Mouse (Mus musculus): ENCODE data around the gene Phtf2. TPM values are rescaled to one million over a fixed set of nuclear protein-coding genes. Genes with fewer than 3 reads are reported as not detected.

Phtf2 gene
- polyA plus RNA-seq, 1 experiment = 14.1 TPM

- Histone ChIP-seq H3K4me3 (ENCODE audit: insufficient read depth, low read length) (no peak overlapping the region), H3K4me1 (ENCODE audit: control insufficient read depth, insufficient read depth, low read length) (peaks cover 15% of the 10 kb centered on the region), H3K27ac (ENCODE audit: insufficient read depth, low read depth, low read length) (no peak overlapping the region)
- TF ChIP-seq POLR2A (IDR thresholded peaks at IDR 0.05; ENCODE audit: borderline replicate concordance, low read depth, low read length) = no peak
- TF ChIP-seq CTCF (IDR thresholded peaks at IDR 0.05; ENCODE audit: low read depth, low read length) = no peak
Observed at GRCm38 (mm10) chr5:20873146-20873545, 8.8 kb downstream of the Phtf2 start.

DNA sequence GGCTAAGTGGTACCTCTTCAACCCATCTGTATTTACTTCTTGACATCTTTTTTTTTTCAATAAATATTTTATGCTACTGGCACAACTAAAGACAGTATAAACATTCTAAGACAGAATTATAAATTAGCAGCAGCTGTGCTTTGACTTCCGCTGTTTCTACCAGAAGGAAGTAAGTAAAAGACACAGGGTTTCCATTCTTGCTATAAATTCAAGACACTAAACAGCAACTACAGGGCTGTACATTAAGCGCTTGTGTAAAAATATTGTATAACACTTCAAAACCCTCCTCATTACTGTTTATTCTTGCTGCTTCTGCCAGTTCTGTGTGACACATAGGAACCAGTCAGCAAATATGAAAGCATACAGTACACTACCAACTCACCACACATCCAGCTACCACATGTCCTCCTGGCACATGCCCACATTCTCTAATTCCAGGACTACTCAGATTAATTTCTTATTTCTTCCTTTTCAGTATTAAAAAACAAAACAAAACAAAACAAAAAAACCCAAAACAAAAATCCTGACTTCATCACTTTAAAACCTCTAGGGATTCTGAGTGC is 16.6 kb downstream of the Phtf2 start:
- TF ChIP-seq CTCF (IDR thresholded peaks at IDR 0.05; ENCODE audit: low read depth, low read length) (no peak), POLR2A (IDR thresholded peaks at IDR 0.05; ENCODE audit: borderline replicate concordance, low read depth, low read length) (no peak)
- Histone ChIP-seq H3K27ac (ENCODE audit: insufficient read depth, low read depth, low read length) (peak overlapping the region; percentile 70), H3K4me1 (ENCODE audit: control insufficient read depth, insufficient read depth, low read length) (peaks cover 25% of the 10 kb centered on the region), H3K4me3 (ENCODE audit: insufficient read depth, low read length) (no peak overlapping the region)

- TF ChIP-seq POLR2A (IDR thresholded peaks at IDR 0.05; ENCODE audit: borderline replicate concordance, low read depth, low read length) (no peak), CTCF (IDR thresholded peaks at IDR 0.05; ENCODE audit: low read depth, low read length) (no peak)
- H3K27ac ChIP-seq (ENCODE audit: insufficient read depth, low read depth, low read length) = peak overlapping the region; percentile 65
- peaks cover 25% of the 10 kb centered on the region for H3K4me1 ChIP-seq (ENCODE audit: control insufficient read depth, insufficient read depth, low read length)
- 0 out of 2 replicates have a peak overlapping the region, but pooled peaks have one; percentile 1 for H3K4me3 ChIP-seq (ENCODE audit: insufficient read depth, low read length)
Observed at GRCm38 (mm10) chr5:20864216-20864969, 17.5 kb downstream of the Phtf2 start.

- Histone ChIP-seq H3K4me1 (ENCODE audit: control insufficient read depth, insufficient read depth, low read length) (peaks cover 25% of the 10 kb centered on the region), H3K27ac (ENCODE audit: insufficient read depth, low read depth, low read length) (no peak overlapping the region), H3K4me3 (ENCODE audit: insufficient read depth, low read length) (no peak overlapping the region)
- no peak for TF ChIP-seq POLR2A (IDR thresholded peaks at IDR 0.05; ENCODE audit: borderline replicate concordance, low read depth, low read length)
- TF ChIP-seq CTCF (IDR thresholded peaks at IDR 0.05; ENCODE audit: low read depth, low read length) = no peak
Observed at GRCm38 (mm10) chr5:20861901-20862300, 20.0 kb downstream of the Phtf2 start.

- H3K4me3 ChIP-seq (ENCODE audit: insufficient read depth, low read length) = no peak overlapping the region
- peak overlapping the region; percentile 53 for H3K27ac ChIP-seq (ENCODE audit: insufficient read depth, low read depth, low read length)
- H3K4me1 ChIP-seq (ENCODE audit: control insufficient read depth, insufficient read depth, low read length) = peaks cover 25% of the 10 kb centered on the region
- TF ChIP-seq CTCF (IDR thresholded peaks at IDR 0.05; ENCODE audit: low read depth, low read length) (no peak), POLR2A (IDR thresholded peaks at IDR 0.05; ENCODE audit: borderline replicate concordance, low read depth, low read length) (no peak)
Observed at GRCm38 (mm10) chr5:20860565-20860964, 21.4 kb downstream of the Phtf2 start.

DNA sequence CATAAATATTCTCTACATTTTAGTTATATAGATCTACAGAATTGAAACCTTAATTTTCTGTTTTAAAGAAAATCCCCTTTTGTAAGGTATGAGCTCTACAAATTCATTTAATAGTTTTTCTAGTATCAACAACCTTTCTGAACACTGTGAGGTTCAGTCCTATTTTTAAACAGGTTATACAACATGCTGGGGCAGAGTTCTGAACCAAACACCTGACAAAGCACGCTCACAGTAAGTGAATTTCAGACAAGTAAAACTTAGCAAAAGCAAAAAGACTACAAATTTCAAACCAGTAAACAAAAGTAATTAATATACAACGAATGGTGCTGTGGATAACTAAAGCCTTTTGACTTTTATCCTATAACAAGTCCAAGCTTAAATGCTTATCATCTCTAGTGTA is 23.5 kb downstream of the Phtf2 start:
- Histone ChIP-seq H3K27ac (ENCODE audit: insufficient read depth, low read depth, low read length) (no peak overlapping the region), H3K4me1 (ENCODE audit: control insufficient read depth, insufficient read depth, low read length) (peaks cover 14% of the 10 kb centered on the region), H3K4me3 (ENCODE audit: insufficient read depth, low read length) (no peak overlapping the region)
- TF ChIP-seq CTCF (IDR thresholded peaks at IDR 0.05; ENCODE audit: low read depth, low read length) = no peak
- no peak for TF ChIP-seq POLR2A (IDR thresholded peaks at IDR 0.05; ENCODE audit: borderline replicate concordance, low read depth, low read length)

DNA sequence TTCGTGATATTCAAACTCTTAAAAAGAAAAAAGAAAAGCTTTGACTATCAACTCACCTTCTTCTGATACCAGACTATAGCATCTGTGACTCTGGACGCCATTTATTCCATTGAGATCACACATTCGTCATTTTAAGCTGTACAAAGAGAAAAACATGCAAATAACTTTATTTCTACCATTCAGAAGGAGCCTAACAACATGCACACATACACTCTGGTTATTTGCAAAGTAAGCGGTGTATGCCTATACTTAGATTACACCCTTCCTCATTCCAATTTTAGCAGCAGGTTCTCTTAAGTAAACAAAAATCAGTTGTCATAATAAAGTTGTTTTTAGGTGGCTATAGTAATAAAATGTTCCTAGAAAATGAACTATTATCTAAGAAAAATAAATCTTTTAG is 26.9 kb downstream of the Phtf2 start:
- H3K4me3 ChIP-seq (ENCODE audit: insufficient read depth, low read length) = no peak overlapping the region
- peaks cover 5% of the 10 kb centered on the region for H3K4me1 ChIP-seq (ENCODE audit: control insufficient read depth, insufficient read depth, low read length)
- TF ChIP-seq CTCF (IDR thresholded peaks at IDR 0.05; ENCODE audit: low read depth, low read length) (no peak), POLR2A (IDR thresholded peaks at IDR 0.05; ENCODE audit: borderline replicate concordance, low read depth, low read length) (no peak)
- no peak overlapping the region for H3K27ac ChIP-seq (ENCODE audit: insufficient read depth, low read depth, low read length)

- Histone ChIP-seq H3K4me1 (ENCODE audit: control insufficient read depth, insufficient read depth, low read length) (peaks cover 7% of the 10 kb centered on the region), H3K4me3 (ENCODE audit: insufficient read depth, low read length) (no peak overlapping the region), H3K27ac (ENCODE audit: insufficient read depth, low read depth, low read length) (no peak overlapping the region)
- TF ChIP-seq POLR2A (IDR thresholded peaks at IDR 0.05; ENCODE audit: borderline replicate concordance, low read depth, low read length) (no peak), CTCF (IDR thresholded peaks at IDR 0.05; ENCODE audit: low read depth, low read length) (no peak)
Observed at GRCm38 (mm10) chr5:20847010-20847409, 34.9 kb downstream of the Phtf2 start.

DNA sequence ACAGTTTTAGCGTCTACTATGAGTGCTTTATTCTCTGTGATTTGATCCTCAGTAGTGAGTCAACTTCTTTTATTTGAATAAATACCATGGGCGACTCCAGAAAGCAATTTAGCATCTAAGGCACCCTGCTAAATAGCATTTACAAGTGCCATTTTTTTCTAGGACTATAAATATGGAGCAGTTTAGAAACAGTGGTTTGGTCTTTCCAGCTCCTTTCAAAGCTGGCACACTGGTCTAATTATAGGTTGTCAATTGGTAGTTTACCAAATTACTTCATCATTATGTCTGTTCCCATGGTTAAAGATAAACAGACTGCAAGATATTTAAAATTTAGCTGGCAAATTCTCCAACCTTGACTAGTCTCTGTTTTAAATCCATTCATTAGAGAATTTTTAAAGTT is 38.1 kb downstream of the Phtf2 start:
- Histone ChIP-seq H3K27ac (ENCODE audit: insufficient read depth, low read depth, low read length) (no peak overlapping the region), H3K4me3 (ENCODE audit: insufficient read depth, low read length) (no peak overlapping the region), H3K4me1 (ENCODE audit: control insufficient read depth, insufficient read depth, low read length) (peaks cover 6% of the 10 kb centered on the region; the same call in 1 of the 2 replicates)
- no peak for TF ChIP-seq CTCF (IDR thresholded peaks at IDR 0.05; ENCODE audit: low read depth, low read length)
- no peak for TF ChIP-seq POLR2A (IDR thresholded peaks at IDR 0.05; ENCODE audit: borderline replicate concordance, low read depth, low read length)

GRCm38 (mm10) chr5:20843405-20843804 is 38.5 kb downstream of the Phtf2 start:
- Histone ChIP-seq H3K4me3 (ENCODE audit: insufficient read depth, low read length) (no peak overlapping the region), H3K4me1 (ENCODE audit: control insufficient read depth, insufficient read depth, low read length) (peaks cover 6% of the 10 kb centered on the region; the same call in 1 of the 2 replicates)
- no peak for TF ChIP-seq CTCF (IDR thresholded peaks at IDR 0.05; ENCODE audit: low read depth, low read length)

More at GRCm38 (mm10) chr5:20843405-20843804, 38.5 kb downstream of the Phtf2 start:
- H3K27ac ChIP-seq (ENCODE audit: insufficient read depth, low read depth, low read length) = no peak overlapping the region
